Mouse (Mus musculus): Measurements from ENCODE around the gene Calcoco1. TPM values are rescaled to one million over a fixed set of nuclear protein-coding genes. Genes with fewer than 3 reads are reported as not detected.

Gene Calcoco1
- total RNA-seq, 2 experiments from 2014 or later, result 9.2 to 16.8 TPM

GRCm38 (mm10) chr15:102738434-102738833 lies 16.5 kb upstream of the Calcoco1 start:
- ATAC-seq (replicated peaks; ENCODE audit: poor library complexity), result no peak

- no peak for ATAC-seq (replicated peaks; ENCODE audit: poor library complexity)
Measured at GRCm38 (mm10) chr15:102737092-102737491, 15.1 kb upstream of the Calcoco1 start.

DNA sequence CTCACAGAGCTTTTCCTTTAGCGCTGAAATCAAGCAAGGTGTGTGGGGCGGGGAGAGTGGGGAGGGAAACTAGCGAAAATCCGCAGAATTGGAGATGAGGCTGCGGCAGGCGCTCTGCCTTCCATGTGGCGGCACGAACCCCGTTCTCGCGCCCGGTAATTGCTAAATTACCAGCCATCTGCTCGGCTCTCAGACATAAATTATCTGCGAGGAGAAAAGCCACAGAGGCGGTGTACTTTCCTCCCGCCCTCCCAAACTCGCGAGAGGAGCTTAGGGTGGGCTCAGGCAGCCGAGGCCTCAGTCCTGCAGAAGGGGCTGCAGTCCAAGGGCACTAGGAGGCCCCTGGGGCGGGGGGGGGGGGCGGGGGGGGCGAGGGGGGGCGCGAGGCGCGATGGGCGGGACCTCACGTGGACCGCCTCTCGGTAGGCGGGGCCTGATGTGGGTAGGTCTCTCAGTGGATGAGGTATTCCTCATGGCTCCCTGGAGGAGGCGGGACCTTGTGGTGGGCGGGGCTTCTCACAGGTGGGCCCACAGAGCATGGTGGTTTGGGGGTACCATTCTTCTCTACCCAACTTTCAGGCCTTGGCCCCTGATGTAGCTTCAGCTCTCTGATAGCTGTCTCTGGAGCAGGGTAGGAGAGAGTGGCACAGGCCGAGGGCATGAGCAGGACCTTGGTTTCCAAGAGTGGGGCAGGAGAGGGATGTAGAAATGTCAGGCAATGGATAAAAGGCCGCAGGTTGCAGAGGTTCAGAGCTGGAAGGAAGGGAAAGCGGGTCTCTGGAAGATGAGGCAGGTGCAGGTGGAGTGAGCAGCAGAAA lies 14.4 kb upstream of the Calcoco1 start:
- ATAC-seq (replicated peaks; ENCODE audit: poor library complexity), result no peak

DNA sequence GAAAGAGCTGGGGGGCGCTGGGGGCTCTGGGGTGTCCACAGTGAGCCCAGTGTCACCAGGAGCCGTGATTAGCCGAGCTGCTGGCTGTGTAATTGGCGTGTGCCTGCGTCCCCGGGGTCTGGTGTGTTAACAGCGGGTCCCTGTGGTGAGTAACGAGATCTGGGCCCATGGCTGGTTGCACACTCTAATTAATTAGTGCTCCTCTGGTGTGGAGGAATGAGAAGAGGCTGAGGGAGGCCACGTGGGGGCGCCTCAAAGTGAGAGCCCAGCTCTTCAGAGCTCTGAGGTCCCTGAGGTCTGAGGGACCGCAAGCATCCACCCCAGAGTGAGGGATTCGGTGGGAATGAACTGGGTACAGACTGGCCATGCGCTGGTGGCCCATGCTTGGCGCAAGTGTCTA lies 13.1 kb upstream of the Calcoco1 start:
- ATAC-seq (replicated peaks; ENCODE audit: poor library complexity), result peak; percentile 53; the same call in 1 of the 2 replicates

- no peak for ATAC-seq (replicated peaks; ENCODE audit: poor library complexity)
Measured at GRCm38 (mm10) chr15:102733759-102734531, 12.0 kb upstream of the Calcoco1 start.

DNA sequence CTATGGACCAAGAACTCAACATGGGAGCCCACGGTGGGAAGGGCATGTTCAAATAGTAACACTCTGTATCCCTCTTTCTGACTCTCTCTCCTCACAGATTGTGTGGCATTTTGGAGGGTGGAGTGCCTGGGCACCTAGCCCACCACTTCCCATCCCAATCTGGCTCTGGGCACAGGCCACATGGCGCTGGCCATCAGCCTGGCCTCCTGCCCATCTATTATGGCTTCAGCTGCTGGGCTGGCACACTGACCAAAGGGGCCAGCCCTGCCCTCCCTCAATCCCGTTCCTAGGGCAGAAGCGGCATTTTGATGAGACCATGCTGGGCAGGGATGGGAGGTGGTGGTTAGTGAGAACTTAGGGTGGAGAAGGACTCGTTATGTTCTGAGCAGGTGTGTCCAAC lies 11.3 kb upstream of the Calcoco1 start:
- no peak for ATAC-seq (replicated peaks; ENCODE audit: poor library complexity)

GRCm38 (mm10) chr15:102732406-102732805 lies 10.4 kb upstream of the Calcoco1 start:
- ATAC-seq (replicated peaks; ENCODE audit: poor library complexity), result no peak

DNA sequence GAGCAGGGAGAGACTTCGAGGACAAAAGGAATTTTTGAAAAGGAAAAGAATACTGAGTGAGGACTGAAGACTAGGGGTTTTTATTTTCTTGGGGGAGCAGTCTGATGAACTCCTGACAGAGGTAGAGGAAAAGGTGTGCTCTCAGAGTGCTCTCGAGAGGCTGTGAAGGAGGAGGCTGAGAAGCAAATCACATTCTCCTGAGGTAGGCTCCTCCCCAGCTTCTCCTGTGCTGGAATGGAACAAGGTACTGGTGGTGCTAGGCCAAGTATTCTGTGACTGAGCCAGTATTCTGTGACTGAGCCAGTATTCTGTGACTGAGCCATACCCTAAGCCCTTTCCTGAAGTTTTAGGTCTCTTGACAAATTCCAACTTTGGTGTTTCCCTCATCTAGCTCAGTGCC lies 6.0 kb upstream of the Calcoco1 start:
- no peak for ATAC-seq (replicated peaks; ENCODE audit: poor library complexity)

DNA sequence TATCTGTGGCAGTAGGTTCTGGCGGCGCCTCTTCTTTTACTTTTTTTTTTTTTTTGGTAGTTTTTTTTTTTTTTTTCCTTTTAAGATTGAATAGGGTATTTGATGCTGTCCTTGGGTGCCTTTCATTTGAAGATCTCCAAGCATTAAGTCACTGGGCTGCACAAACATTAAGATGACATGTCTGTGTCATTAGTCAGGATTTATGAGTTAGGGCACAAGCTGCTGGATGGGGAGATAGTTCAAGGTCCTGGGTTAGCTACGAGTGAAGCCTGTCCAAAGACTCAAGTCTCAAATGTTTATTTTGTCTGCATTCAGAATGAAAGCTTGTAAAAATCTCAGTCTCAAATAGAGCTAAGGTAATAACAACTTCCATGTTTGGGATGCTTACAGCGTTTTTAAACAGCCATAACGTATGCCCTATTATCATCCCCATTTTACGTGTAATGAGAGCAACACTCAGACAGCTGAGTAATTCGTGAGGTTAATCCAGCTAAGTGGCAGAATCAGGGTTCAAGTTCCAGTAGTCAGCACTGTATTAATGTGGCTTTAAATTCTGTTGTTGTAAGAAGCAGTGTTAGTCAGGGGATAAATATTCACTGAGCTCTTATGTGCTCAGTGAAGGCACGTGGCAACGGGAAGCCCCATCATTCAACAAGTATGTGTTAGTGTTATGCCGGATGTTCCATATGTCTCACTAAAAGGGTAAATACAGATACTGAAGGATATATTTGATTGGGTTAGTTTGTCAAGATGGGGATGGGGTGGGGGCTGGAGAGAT lies 1.6 kb upstream of the Calcoco1 start:
- ATAC-seq (replicated peaks; ENCODE audit: poor library complexity), result no peak

- ATAC-seq (replicated peaks; ENCODE audit: poor library complexity), result peak; percentile 30
Measured at GRCm38 (mm10) chr15:102722500-102722931, 538 bp upstream of the Calcoco1 start.

DNA sequence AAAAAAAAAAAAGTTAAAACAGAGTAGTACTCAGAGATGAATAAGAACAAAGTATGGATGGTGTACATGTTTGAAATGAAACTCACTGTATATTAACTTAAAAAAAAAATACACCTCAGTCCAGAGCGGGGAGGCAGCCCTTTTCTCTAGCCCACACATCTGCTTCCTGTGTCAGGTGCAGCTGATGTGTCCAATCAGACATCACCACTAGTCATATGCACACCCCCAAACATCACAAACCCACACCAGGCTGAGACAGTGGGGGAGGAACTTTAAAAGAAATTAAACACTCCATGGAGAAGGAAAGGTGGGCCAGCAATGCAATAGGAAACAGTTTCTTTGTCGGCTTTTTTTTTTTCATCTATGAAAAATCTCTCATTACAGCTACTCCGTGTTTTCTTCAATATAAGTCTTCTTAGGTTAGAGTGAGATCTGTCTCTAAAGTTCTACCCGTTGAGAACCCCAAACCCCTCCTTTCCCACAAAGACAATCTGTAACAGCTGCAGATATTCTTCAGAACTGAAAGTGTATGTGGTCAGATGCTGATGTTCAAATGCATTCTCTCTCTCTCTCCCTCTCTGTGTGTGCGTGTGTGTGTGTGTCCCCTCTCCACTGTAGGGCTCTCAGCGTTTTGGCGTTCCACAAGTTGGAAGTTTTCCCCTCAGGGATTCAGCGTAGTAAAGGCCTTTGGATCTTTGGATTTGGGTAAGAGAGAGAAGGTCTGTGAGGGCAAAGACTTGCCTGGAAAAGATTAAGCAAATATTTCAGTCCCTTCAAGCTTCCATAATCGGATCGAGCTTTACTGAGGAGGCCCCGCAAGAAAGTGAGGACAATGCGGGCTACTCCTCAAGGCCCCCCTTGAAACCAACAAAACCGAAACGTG lies 721 bp downstream of the Calcoco1 start:
- ATAC-seq (replicated peaks; ENCODE audit: poor library complexity), result peak; percentile 19; the same call in 1 of the 2 replicates

DNA sequence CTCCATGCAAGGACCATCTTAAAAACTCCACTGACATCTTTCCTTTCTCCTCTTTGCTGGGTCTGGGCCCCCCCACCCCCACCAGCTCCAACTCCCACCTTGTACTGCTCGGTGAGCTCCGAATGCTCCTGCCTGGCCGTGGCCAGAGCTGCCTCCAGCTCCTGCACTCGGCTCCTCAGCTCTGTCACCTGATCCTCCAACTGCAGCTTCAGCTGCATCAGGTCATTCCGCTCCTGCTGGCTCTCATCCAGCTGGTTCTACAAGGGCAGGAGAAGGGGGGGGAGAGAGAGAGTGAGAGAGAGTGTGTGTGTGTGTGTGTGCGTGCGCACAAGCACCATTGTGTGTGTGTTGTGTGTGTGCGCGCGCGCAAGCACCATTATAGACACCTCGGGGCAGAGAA lies 5.8 kb downstream of the Calcoco1 start:
- no peak for ATAC-seq (replicated peaks; ENCODE audit: poor library complexity)

- ATAC-seq (replicated peaks; ENCODE audit: poor library complexity), result no peak
Measured at GRCm38 (mm10) chr15:102707736-102708269, 14.2 kb downstream of the Calcoco1 start.

DNA sequence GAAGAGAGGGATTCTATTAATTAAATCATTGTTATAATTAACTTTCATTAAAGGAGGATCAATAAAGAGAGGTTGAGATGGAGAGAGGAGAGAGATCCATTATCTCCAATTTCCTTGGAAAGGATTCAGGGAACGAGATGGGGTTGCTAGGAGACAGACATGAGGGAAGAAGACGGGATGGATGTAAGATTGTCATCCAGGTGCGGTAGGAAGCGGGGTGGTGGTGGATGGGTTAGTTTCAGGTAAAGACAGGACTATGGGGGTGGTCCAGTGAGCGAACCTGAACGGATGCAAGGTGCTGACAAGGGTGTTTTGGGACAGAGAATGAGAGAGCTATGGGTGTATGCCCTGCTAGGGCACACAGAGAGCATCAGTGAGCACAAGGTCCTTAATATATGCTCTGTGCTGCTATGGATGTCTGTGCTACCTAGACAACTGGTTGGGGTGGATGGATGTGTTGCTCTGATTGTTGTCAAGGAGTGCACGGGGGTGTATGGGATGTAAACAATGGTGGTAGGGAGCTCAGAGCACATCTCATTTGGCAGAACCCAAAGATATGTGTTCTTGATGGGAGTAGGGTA lies 16.0 kb downstream of the Calcoco1 start:
- no peak for ATAC-seq (replicated peaks; ENCODE audit: poor library complexity)

GRCm38 (mm10) chr15:102705226-102705894 lies 16.6 kb downstream of the Calcoco1 start:
- ATAC-seq (replicated peaks; ENCODE audit: poor library complexity), result no peak

- ATAC-seq (replicated peaks; ENCODE audit: poor library complexity), result no peak
Measured at GRCm38 (mm10) chr15:102704806-102705205, 17.2 kb downstream of the Calcoco1 start.

DNA sequence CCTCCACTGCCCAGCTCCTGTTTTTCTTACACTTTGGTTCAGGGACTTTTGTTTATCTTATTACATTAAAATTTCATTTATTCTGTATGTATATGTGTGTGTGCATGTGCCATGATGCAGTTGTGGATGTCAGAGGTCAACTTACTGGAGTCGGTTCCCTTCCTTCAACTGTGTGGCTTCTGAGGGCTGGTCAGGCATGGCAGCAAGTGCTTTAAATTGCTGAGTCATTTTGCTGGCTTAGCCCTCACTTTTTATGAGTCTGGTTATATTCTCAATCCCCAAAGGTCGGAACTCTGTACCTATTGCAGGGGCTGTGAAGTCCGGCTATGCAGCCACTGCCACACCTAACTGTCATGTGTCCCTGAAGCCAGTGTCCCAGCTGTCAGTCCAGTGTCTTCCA lies 19.0 kb downstream of the Calcoco1 start:
- no peak for ATAC-seq (replicated peaks; ENCODE audit: poor library complexity)

- ATAC-seq (replicated peaks; ENCODE audit: poor library complexity), result peak; percentile 79
Measured at GRCm38 (mm10) chr15:102698193-102698592, 23.8 kb downstream of the Calcoco1 start.

GRCm38 (mm10) chr15:102696899-102697298 lies 25.1 kb downstream of the Calcoco1 start:
- no peak for ATAC-seq (replicated peaks; ENCODE audit: poor library complexity)

All from megakaryocyte progenitor cell, adult 5-6 weeks (primary cell).